Mouse (Mus musculus): Measurements from ENCODE around the gene Olfr487.
"Not testable (repeated sequence)": the region's sequence is repeated elsewhere in the genome, so short reads cannot be mapped to it uniquely, and the experiment has no call there.

Olfr487 gene

GRCm38 (mm10) chr7:108214536-108214935 is at the start of gene Olfr487:
TSS of gene Olfr487 (minus strand) at chr7:108214636.
- DNase-seq (ENCODE audit: low spot score in 2 of 2), result not testable (repeated sequence)

GRCm38 (mm10) chr7:108258247-108258646 is 43.8 kb upstream of the Olfr487 start, which contains the start of gene Olfr488:
TSS of gene Olfr488 (minus strand) at chr7:108258347.
- no peak for DNase-seq (ENCODE audit: low spot score in 2 of 2)

DNA sequence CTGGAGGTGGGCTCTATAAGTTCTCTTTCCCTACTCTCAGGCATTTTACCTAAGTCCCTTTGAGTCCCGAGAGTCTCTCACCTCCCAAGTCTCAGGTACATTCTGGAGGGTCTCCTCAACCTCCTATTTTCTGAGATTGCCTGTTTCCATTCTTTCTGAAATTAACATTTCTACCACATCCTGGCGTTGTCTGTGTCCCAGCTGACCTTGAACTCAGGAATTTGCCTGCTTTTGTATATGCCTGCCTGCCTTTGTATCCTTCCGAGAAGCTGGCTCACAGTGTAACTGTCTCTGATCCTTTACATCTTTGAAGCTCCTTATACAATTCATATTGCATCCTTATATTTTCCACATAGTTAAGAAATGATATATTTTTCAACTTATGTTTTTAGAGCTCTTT is 19.1 kb upstream of the Olfr487 start:
- no peak for DNase-seq (ENCODE audit: low spot score in 2 of 2)

DNA sequence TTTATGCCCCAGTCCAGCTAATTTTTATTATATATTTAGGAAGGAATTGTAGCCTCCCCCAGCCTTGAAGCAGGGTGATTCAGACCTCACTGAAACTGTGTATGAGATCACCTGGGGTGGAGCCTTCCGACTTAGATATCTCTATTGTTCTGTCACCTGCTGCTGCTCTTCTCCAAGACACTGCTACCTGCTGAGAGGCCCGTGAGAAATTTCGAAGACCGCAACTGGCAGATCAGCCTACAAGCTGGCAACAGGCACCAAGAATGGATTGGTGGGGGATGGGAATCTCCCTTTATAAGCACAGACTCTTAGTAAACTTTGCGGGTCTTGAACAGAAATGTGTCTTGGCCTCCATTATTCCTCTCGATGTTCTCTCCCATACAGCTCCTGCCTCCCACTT is 17.5 kb downstream of the Olfr487 start:
- DNase-seq (ENCODE audit: low spot score in 2 of 2), result no peak

DNA sequence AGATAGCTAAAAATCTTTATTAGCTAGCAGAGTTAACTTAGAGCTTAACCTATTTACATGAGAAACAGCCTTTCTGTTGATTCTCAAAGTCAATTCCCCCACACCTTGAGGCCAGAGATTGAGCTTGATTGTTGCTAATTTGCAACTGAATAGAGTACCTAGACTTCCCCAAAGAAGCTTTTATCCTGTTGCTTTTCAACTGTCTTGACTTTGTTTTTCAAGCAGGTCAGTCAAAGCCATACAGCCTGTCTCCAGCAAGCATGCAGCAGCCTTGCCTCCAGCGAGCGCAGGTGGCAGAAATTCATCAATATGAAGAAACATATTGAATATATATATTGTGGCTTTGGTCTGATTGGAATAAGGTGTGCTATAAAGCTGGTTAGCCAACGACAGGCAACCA is 18.1 kb downstream of the Olfr487 start:
- DNase-seq (ENCODE audit: low spot score in 2 of 2), result not testable (repeated sequence)

- DNase-seq (ENCODE audit: low spot score in 2 of 2), result not testable (repeated sequence)
Observed at GRCm38 (mm10) chr7:108192714-108193113, 21.7 kb downstream of the Olfr487 start.

GRCm38 (mm10) chr7:108191196-108191595 is 23.2 kb downstream of the Olfr487 start:
- DNase-seq (ENCODE audit: low spot score in 2 of 2), result not testable (repeated sequence)

DNA sequence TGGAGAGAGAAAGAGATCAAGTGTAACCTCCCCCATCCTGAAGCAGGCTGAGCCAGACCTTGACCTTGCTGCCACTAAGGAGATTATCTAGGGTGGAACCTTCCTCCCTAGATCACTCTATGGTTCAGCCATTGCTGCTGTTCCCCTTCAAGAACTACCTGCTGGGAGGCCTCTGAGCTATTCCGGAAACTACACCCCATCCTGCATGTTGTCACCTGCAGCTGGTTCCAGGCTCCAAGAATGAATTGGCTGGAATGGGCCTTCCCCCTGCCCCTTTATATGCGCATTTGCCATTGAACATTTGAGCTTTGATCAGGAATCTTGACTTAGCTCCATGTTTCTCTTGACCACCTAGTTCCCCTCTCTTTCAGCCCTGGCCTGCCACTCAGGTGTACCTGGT is 29.2 kb downstream of the Olfr487 start:
- not testable (repeated sequence) for DNase-seq (ENCODE audit: low spot score in 2 of 2)

GRCm38 (mm10) chr7:108184401-108184800 is 30.0 kb downstream of the Olfr487 start:
- not testable (repeated sequence) for DNase-seq (ENCODE audit: low spot score in 2 of 2)

DNA sequence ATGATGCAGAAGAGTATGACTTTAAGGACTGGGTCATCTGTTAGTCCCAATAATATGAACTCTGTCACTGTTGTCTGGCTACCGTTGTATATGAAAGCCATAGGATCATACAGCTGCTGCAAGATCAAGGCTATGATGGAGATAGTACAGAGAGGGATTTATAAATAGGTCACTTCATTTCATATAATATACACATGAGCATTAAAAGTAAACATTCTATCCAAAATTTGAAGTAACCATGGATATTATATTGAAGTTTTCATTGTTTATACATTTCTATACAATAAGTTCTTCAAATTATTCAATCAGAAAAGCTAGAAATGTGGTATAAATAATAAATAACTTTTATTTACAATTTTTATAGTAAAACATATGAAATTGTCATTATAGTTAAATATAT is 41.8 kb downstream of the Olfr487 start, which contains the start of gene Olfr486:
Olfr486 (minus strand) TSS at position 101 of the 400 bp plus-strand sequence.
- not testable (repeated sequence) for DNase-seq (ENCODE audit: low spot score in 2 of 2)

GRCm38 (mm10) chr7:108159771-108160170 is 54.7 kb downstream of the Olfr487 start, which contains the start of gene Olfr485:
TSS of gene Olfr485 (minus strand) at chr7:108159871.
- DNase-seq (ENCODE audit: low spot score in 2 of 2), result no peak
